ENCODE assay signal across 8 mouse cellular contexts in the genomic region with DNA sequence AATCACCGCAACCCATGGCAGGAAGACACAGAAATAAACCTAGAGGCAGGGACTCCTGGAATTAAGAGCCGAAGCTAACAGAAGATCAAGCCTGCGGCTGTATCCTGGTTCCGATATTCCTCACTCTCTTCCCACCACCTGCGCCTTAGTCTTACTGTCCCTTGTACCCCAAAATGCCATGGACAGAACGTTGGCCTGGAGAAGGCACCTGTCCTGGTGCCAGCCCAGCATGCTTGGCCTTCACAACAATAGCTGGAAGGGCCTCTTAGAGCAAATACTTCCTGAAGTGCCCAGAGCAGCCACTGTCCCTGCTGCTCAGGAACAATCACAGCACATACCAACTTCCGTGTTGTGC.
DNase-seq lines count a peak whose midpoint lies in the region; ATAC-seq and TF ChIP-seq lines count a peak whose summit lies in the region.

No protein-coding gene starts in this region.

- H3K9ac ChIP-seq in heart, embryonic 13.5 days, result peak overlapping the region; percentile 33; the same call in 1 of the 2 replicates
- no peak overlapping the region for H3K9ac ChIP-seq in limb, embryonic 15.5 days

- H3K4me2 ChIP-seq in heart, embryonic 13.5 days, result no peak overlapping the region
- no peak overlapping the region for H3K4me2 ChIP-seq in limb, embryonic 15.5 days

- DNase-seq in heart, adult 18-20 months, result no peak
- peak; percentile 64 to 68 for DNase-seq in cerebellum, adult 18-20 months
- no peak for DNase-seq in hindbrain, embryonic 10.5 days (ENCODE audit: low spot score)
- no peak for DNase-seq in thymus, adult 2 months
- DNase-seq in left cerebral cortex, adult 18-20 months (ENCODE audit: low spot score in 2 of 2), result no peak
- no peak for DNase-seq in layer of hippocampus, postnatal 25 days (ENCODE audit: extremely low spot score in 1 of 2, low spot score in 1 of 2)

- no peak for TF ChIP-seq POLR2A in thymus, adult 2 months (IDR thresholded peaks at IDR 0.05; ENCODE audit: control insufficient read depth, extremely low read depth, insufficient read depth, low read length, poor library complexity)

- 58% methylated on average over 7 of the region's 7 CpGs for WGBS in heart, embryonic 13.5 days
- 80% methylated on average over 7 of the region's 7 CpGs for whole genome bisulfite sequencing in hindbrain, embryonic 10.5 days
- 64% methylated on average over 7 of the region's 7 CpGs for WGBS in limb, embryonic 15.5 days
- 50% methylated on average over 7 of the region's 7 CpGs for WGBS in thymus, adult 2 months

- H3K4me3 ChIP-seq in heart, embryonic 13.5 days, result no peak overlapping the region
- no peak overlapping the region for H3K4me3 ChIP-seq in hindbrain, embryonic 10.5 days
- no peak overlapping the region for H3K4me3 ChIP-seq in limb, embryonic 15.5 days
- H3K4me3 ChIP-seq in thymus, adult 2 months (ENCODE audit: control insufficient read depth, insufficient read depth, low read length), result no peak overlapping the region

- TF ChIP-seq CTCF in thymus, adult 2 months (IDR thresholded peaks at IDR 0.05; ENCODE audit: borderline replicate concordance, control insufficient read depth, extremely low read depth, insufficient read depth, low read length, poor library complexity), result no peak

- peak overlapping the region; percentile 68 for H3K27ac ChIP-seq in heart, embryonic 13.5 days (replicated peaks)
- peak overlapping the region; percentile 82 for H3K27ac ChIP-seq in hindbrain, embryonic 10.5 days
- H3K27ac ChIP-seq in limb, embryonic 15.5 days, result peak overlapping the region; percentile 74
- H3K27ac ChIP-seq in thymus, adult 2 months (ENCODE audit: control insufficient read depth, insufficient read depth, low read length), result no peak overlapping the region

- no peaks in the 10 kb centered on the region for H3K9me3 ChIP-seq in heart, embryonic 13.5 days
- no peaks in the 10 kb centered on the region for H3K9me3 ChIP-seq in hindbrain, embryonic 10.5 days
- H3K9me3 ChIP-seq in limb, embryonic 15.5 days, result no peaks in the 10 kb centered on the region

- 0 out of 2 replicates have a peak, but pooled peaks cover 3% of the 10 kb centered on the region for H3K27me3 ChIP-seq in heart, embryonic 13.5 days (replicated peaks)
- peaks cover 5% of the 10 kb centered on the region; the same call in 1 of the 2 replicates for H3K27me3 ChIP-seq in hindbrain, embryonic 10.5 days (ENCODE audit: insufficient read depth, poor library complexity, severe bottlenecking)
- no peaks in the 10 kb centered on the region for H3K27me3 ChIP-seq in limb, embryonic 15.5 days
- H3K27me3 ChIP-seq in thymus, adult 2 months (ENCODE audit: control insufficient read depth, insufficient read depth, low read length), result no peaks in the 10 kb centered on the region

- no peak for ATAC-seq in heart, embryonic 13.5 days (ENCODE audit: extremely low read depth, insufficient number of reproducible peaks, low FRiP score, low TSS enrichment)
- no peak for ATAC-seq in limb, embryonic 15.5 days (ENCODE audit: insufficient number of reproducible peaks, low FRiP score, low TSS enrichment, low read depth)

- no peaks in the 10 kb centered on the region for H3K36me3 ChIP-seq in heart, embryonic 13.5 days
- no peaks in the 10 kb centered on the region for H3K36me3 ChIP-seq in hindbrain, embryonic 10.5 days
- H3K36me3 ChIP-seq in limb, embryonic 15.5 days, result no peaks in the 10 kb centered on the region
- H3K36me3 ChIP-seq in thymus, adult 2 months (ENCODE audit: control insufficient read depth, insufficient read depth, low read length), result no peaks in the 10 kb centered on the region

- peaks cover 71% of the 10 kb centered on the region for H3K4me1 ChIP-seq in heart, embryonic 13.5 days
- peaks cover 58% of the 10 kb centered on the region for H3K4me1 ChIP-seq in hindbrain, embryonic 10.5 days (replicated peaks)
- H3K4me1 ChIP-seq in limb, embryonic 15.5 days, result peaks cover 53% of the 10 kb centered on the region
- H3K4me1 ChIP-seq in thymus, adult 2 months (replicated peaks; ENCODE audit: control insufficient read depth, insufficient read depth, low read length), result no peaks in the 10 kb centered on the region

Comparison
In these comparisons a context has a peak if more than half of its experiments do, and no peak if none do; other contexts are left out.
1. DNase-seq: peak in cerebellum, adult 18-20 months (2 of 2); none in heart, adult 18-20 months (0 of 2), hindbrain, embryonic 10.5 days (single experiment), thymus, adult 2 months (single experiment), left cerebral cortex, adult 18-20 months (0 of 2) and layer of hippocampus, postnatal 25 days (0 of 2).